Mouse (Mus musculus) T-helper 1 cell (primary cell): ENCODE results near the gene Pdia5.

Experiments
- in situ Hi-C: fragments of 300-600 bp; cut with MboI, MseI; formaldehyde crosslinking; loops from one replicate; pipeline ENCODE4 v1.15.1; 2025; ENCODE audit warnings: high pct_unique_total_duplicates

Gene Pdia5

GRCm38 (mm10) chr16:35490231-35491070, at the start of gene Pdia5:
TSS of gene Pdia5 (minus strand) at chr16:35490873.
- in situ Hi-C loops: no loop called here

GRCm38 (mm10) chr16:35539041-35539440, 48.4 kb upstream of the Pdia5 start:
- in situ Hi-C loops: no loop called here

GRCm38 (mm10) chr16:35537651-35538050, 47.0 kb upstream of the Pdia5 start:
- in situ Hi-C loops: no loop called here

- in situ Hi-C loops: no loop called here
These were observed 44.0 kb upstream of the Pdia5 start for GRCm38 (mm10) chr16:35534630-35535029.

GRCm38 (mm10) chr16:35524200-35524599, 33.5 kb upstream of the Pdia5 start:
- in situ Hi-C loops: no loop called here

- in situ Hi-C loops: no loop called here
These were observed 28.6 kb upstream of the Pdia5 start for GRCm38 (mm10) chr16:35519245-35519644.

GRCm38 (mm10) chr16:35517976-35518951, 27.6 kb upstream of the Pdia5 start:
- in situ Hi-C loops: no loop called here

GRCm38 (mm10) chr16:35515977-35516612, 25.4 kb upstream of the Pdia5 start:
- in situ Hi-C loops: no loop called here

- in situ Hi-C loops: no loop called here
These were observed 18.8 kb upstream of the Pdia5 start for GRCm38 (mm10) chr16:35509331-35510070.

- in situ Hi-C loops: no loop called here
These were observed 17.9 kb upstream of the Pdia5 start for GRCm38 (mm10) chr16:35508581-35508980.

GRCm38 (mm10) chr16:35505786-35506185, 15.1 kb upstream of the Pdia5 start:
- in situ Hi-C loops: no loop called here

- in situ Hi-C loops: no loop called here
These were observed 13.6 kb upstream of the Pdia5 start for GRCm38 (mm10) chr16:35504266-35504665.

GRCm38 (mm10) chr16:35502456-35502855, 11.8 kb upstream of the Pdia5 start:
- in situ Hi-C loops: no loop called here

- in situ Hi-C loops: no loop called here
These were observed 10.6 kb upstream of the Pdia5 start for GRCm38 (mm10) chr16:35501106-35501760.

- in situ Hi-C loops: no loop called here
These were observed 9.7 kb upstream of the Pdia5 start for GRCm38 (mm10) chr16:35500342-35500741.

GRCm38 (mm10) chr16:35489793-35490192, 880 bp downstream of the Pdia5 start:
- in situ Hi-C loops: no loop called here

GRCm38 (mm10) chr16:35489066-35489718, 1.5 kb downstream of the Pdia5 start:
- in situ Hi-C loops: no loop called here

- in situ Hi-C loops: no loop called here
These were observed 2.9 kb downstream of the Pdia5 start for GRCm38 (mm10) chr16:35487776-35488175.

GRCm38 (mm10) chr16:35487056-35487455, 3.6 kb downstream of the Pdia5 start:
- in situ Hi-C loops: no loop called here

- in situ Hi-C loops: no loop called here
These were observed 5.0 kb downstream of the Pdia5 start for GRCm38 (mm10) chr16:35485711-35486110.
